Mouse (Mus musculus) MEL (cell line): Measurements from ENCODE around the gene Dydc2. TPM values are rescaled to one million over a fixed set of nuclear protein-coding genes. Genes with fewer than 3 reads are reported as not detected.

ENCODE experiments used
- DNase-seq: peaks from one replicate; pipeline ENCODE4 v3.0.0; 2011; ENCODE audit warnings: low read depth, low spot score
- H3K27ac ChIP-seq: 2 replicates; pipeline ENCODE4 v1.5.1; 2012; ENCODE audit warnings: low read depth, mild to moderate bottlenecking, control low read depth, low read length, moderate library complexity; ENCODE audit not compliant: control insufficient read depth
- H3K27me3 ChIP-seq, 2 experiments: fragments of 150-350 bp in 1 of 2; sonication (generic) in 1 of 2; 2 replicates each; pipeline ENCODE4 v1.6.1; 2012; ENCODE audit warnings: low read length in 2 of 2, mild to moderate bottlenecking in 2 of 2, improper control_type of control experiment in 1 of 2, moderate library complexity in 1 of 2; ENCODE audit not compliant: insufficient read depth in 2 of 2, control insufficient read depth in 1 of 2
- H3K36me3 ChIP-seq, 2 experiments: 2 replicates each; pipeline ENCODE4 v1.6.1; 2012 to 2014; ENCODE audit warnings: low read length in 2 of 2, improper control_type of control experiment in 1 of 2, inconsistent platforms in 1 of 2, mild to moderate bottlenecking in 1 of 2; ENCODE audit not compliant: insufficient read depth in 2 of 2, control insufficient read depth in 1 of 2
- H3K4me1 ChIP-seq, 2 experiments: fragments of 150-350 bp in 1 of 2; sonication (generic) in 1 of 2; 2 replicates each; pipeline ENCODE4 v1.6.1; 2012; ENCODE audit warnings: low read length in 2 of 2, improper control_type of control experiment in 1 of 2, mild to moderate bottlenecking in 1 of 2; ENCODE audit not compliant: insufficient read depth in 2 of 2, control insufficient read depth in 1 of 2
- H3K4me3 ChIP-seq, 2 experiments: fragments of 150-350 bp in 1 of 2; sonication (generic) in 1 of 2; 2 replicates each; pipeline ENCODE4 v1.5.1; 2012; ENCODE audit warnings: low read depth in 2 of 2, low read length in 2 of 2, mild to moderate bottlenecking in 2 of 2, moderate library complexity in 2 of 2, control low read depth in 1 of 2, improper control_type of control experiment in 1 of 2; ENCODE audit not compliant: control insufficient read depth in 1 of 2, insufficient read depth in 1 of 2
- H3K79me2 ChIP-seq: 2 replicates; pipeline ENCODE4 v1.6.1; 2012; ENCODE audit warnings: mild to moderate bottlenecking, low read length, moderate library complexity; ENCODE audit not compliant: control insufficient read depth, poor library complexity, insufficient read depth
- H3K9ac ChIP-seq: 2 replicates; pipeline ENCODE4 v1.6.1; 2012; ENCODE audit warnings: low read depth, mild to moderate bottlenecking, control low read depth, low read length, moderate library complexity; ENCODE audit not compliant: control insufficient read depth, poor library complexity, severe bottlenecking
- H3K9me3 ChIP-seq: fragments of 150-350 bp; sonication (generic); replicated peaks from 2 replicates; pipeline ENCODE4 v1.6.1; 2012; ENCODE audit warnings: mild to moderate bottlenecking, low read length, improper control_type of control experiment, moderate library complexity; ENCODE audit not compliant: insufficient read depth
- CHD1 ChIP-seq: IDR thresholded peaks from 2 replicates; pipeline ENCODE4 v1.6.1; 2012; ENCODE audit warnings: low read depth, mild to moderate bottlenecking, inconsistent platforms, low read length, improper control_type of control experiment
- CHD2 ChIP-seq: IDR thresholded peaks from 2 replicates; pipeline ENCODE4 v1.6.1; 2011; ENCODE audit warnings: low read length, improper control_type of control experiment
- CTCF ChIP-seq, 3 experiments: IDR thresholded peaks in 2 of 3; conservative IDR thresholded peaks in 1 of 3; 2 replicates each; pipeline ENCODE4 v1.5.1; 2011 to 2012; ENCODE audit warnings: low read length in 3 of 3, low read depth in 2 of 3, mild to moderate bottlenecking in 2 of 3, improper control_type of control experiment in 1 of 3, inconsistent platforms in 1 of 3, mixed read lengths in 1 of 3, moderate library complexity in 1 of 3; ENCODE audit not compliant: control insufficient read depth in 1 of 3, insufficient read depth in 1 of 3, poor library complexity in 1 of 3, severe bottlenecking in 1 of 3
- EP300 ChIP-seq, 2 experiments: IDR thresholded peaks; 2 replicates each; pipeline ENCODE4 v1.6.1; 2011; ENCODE audit warnings: improper control_type of control experiment in 2 of 2, low read length in 2 of 2, low read depth in 1 of 2, mild to moderate bottlenecking in 1 of 2
- HCFC1 ChIP-seq: IDR thresholded peaks from 2 replicates; pipeline ENCODE4 v1.6.1; 2012; ENCODE audit warnings: low read depth, mild to moderate bottlenecking, inconsistent platforms, low read length, improper control_type of control experiment, moderate library complexity
- JUND ChIP-seq: IDR thresholded peaks from 2 replicates; pipeline ENCODE4 v1.6.1; 2011; ENCODE audit warnings: low read depth, mild to moderate bottlenecking, improper control_type of control experiment, low read length
- KAT2A ChIP-seq: conservative IDR thresholded peaks from 2 replicates; pipeline ENCODE4 v1.6.1; 2012; ENCODE audit warnings: low read depth, low read length, improper control_type of control experiment, inconsistent platforms
- MAFK ChIP-seq: IDR thresholded peaks from 2 replicates; pipeline ENCODE4 v1.6.1; 2011; ENCODE audit warnings: low read depth, mild to moderate bottlenecking, low read length, improper control_type of control experiment, borderline replicate concordance
- MAZ ChIP-seq: IDR thresholded peaks from 2 replicates; pipeline ENCODE4 v1.6.1; 2012; ENCODE audit warnings: low read depth, mild to moderate bottlenecking, inconsistent platforms, low read length, improper control_type of control experiment
- MEF2A ChIP-seq: IDR thresholded peaks from 2 replicates; pipeline ENCODE4 v1.6.1; 2014; ENCODE audit warnings: low read depth, mild to moderate bottlenecking, inconsistent platforms, low read length, improper control_type of control experiment; ENCODE audit not compliant: poor library complexity, insufficient replicate concordance, severe bottlenecking; ENCODE audit errors: extremely low read depth
- MYC ChIP-seq: IDR thresholded peaks from 2 replicates; pipeline ENCODE4 v1.6.1; 2011; ENCODE audit warnings: low read depth, mild to moderate bottlenecking, low read length, improper control_type of control experiment, moderate library complexity
- NELFE ChIP-seq: IDR thresholded peaks from 2 replicates; pipeline ENCODE4 v1.6.1; 2011; ENCODE audit warnings: low read depth, low read length, improper control_type of control experiment
- POLR2AphosphoS2 ChIP-seq: IDR thresholded peaks from 2 replicates; pipeline ENCODE4 v1.6.1; 2011; ENCODE audit warnings: low read length, improper control_type of control experiment
- POLR2AphosphoS5 ChIP-seq: IDR thresholded peaks from 2 replicates; pipeline ENCODE4 v1.6.1; 2012; ENCODE audit warnings: low read depth, borderline replicate concordance, mild to moderate bottlenecking, inconsistent platforms, low read length, moderate library complexity, mixed read lengths
- RAD21 ChIP-seq: IDR thresholded peaks from 2 replicates; pipeline ENCODE4 v1.6.1; 2011; ENCODE audit warnings: mild to moderate bottlenecking, low read depth, low read length, improper control_type of control experiment
- RCOR1 ChIP-seq: IDR thresholded peaks from 2 replicates; pipeline ENCODE4 v1.6.1; 2012; ENCODE audit warnings: low read depth, mild to moderate bottlenecking, inconsistent platforms, low read length, improper control_type of control experiment
- SMC3 ChIP-seq: IDR thresholded peaks from 2 replicates; pipeline ENCODE4 v1.6.1; 2011; ENCODE audit warnings: low read depth, low read length, improper control_type of control experiment
- TAL1 ChIP-seq: IDR thresholded peaks from 2 replicates; pipeline ENCODE4 v1.6.1; 2012; ENCODE audit warnings: mild to moderate bottlenecking, inconsistent platforms, low read length, moderate library complexity, mixed read lengths
- TBP ChIP-seq: IDR thresholded peaks from 2 replicates; pipeline ENCODE4 v1.8.0; 2011; ENCODE audit warnings: low read depth, low read length, improper control_type of control experiment
- TCF12 ChIP-seq: IDR thresholded peaks from 2 replicates; pipeline ENCODE4 v1.6.1; 2014; ENCODE audit warnings: low read depth, mild to moderate bottlenecking, inconsistent platforms, low read length, improper control_type of control experiment, moderate library complexity
- USF1 ChIP-seq: IDR thresholded peaks from 2 replicates; pipeline ENCODE4 v1.6.1; 2014; ENCODE audit warnings: low read depth, mild to moderate bottlenecking, inconsistent platforms, low read length, improper control_type of control experiment, moderate library complexity
- polyA plus RNA-seq, 2 experiments: library from polyadenylated mRNA; stranded (reverse) in 1 of 2; unstranded in 1 of 2; fragments of >175 nt in 1 of 2; fragments of >200 nt in 1 of 2; gene quantifications; 2 replicates each; pipeline versions ENCODE4 v1.2.1 to v1.2.4; 2012; ENCODE audit warnings: low replicate concordance in 2 of 2, low read depth in 1 of 2; ENCODE audit not compliant: insufficient read length in 2 of 2, insufficient read depth in 1 of 2, missing spikeins in 1 of 2
- total RNA-seq: library from RNA; depleted of rRNA; stranded (reverse); fragments of 300-350 nt; gene quantifications from 2 replicates; pipeline ENCODE4 v1.2.3, GENCODE M21; 2012

The Dydc2 gene
- total and polyA plus RNA-seq, 3 experiments: not detected

DNA sequence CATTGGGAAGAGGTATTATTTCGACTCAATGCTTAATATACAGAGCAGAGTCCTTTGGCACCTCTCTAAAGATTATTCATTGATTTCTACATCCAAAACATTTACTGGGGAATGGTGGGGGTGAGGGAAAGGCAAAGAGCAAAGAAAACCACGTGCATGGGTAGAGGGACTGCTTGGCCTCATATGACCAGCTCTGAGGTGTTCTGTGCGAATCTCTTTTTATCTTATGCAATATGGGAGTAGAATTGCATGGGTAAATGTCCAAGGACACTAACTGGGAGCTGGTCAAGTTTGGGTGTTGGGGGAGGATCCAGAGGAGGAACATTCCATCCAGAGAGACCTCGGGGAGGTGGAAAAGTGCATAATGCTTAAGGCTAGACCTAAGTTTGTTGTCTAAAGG, 43.9 kb upstream of the Dydc2 start:
- no peaks in the 10 kb centered on the region; a peak in 1 of 4 replicates for H3K27me3 ChIP-seq
- H3K9ac ChIP-seq: no peak overlapping the region
- no peaks in the 10 kb centered on the region for H3K36me3 ChIP-seq
- TF ChIP-seq HCFC1 (no peak), EP300 (IDR thresholded peaks at IDR 0.05; ENCODE audit: low read depth in 1 of 2, low read length in 2 of 2) (no peak), MAFK (no peak), TBP (no peak), POLR2AphosphoS5 (no peak)
- no peak overlapping the region for H3K4me3 ChIP-seq
- no peaks in the 10 kb centered on the region for H3K4me1 ChIP-seq
- no peaks in the 10 kb centered on the region for H3K79me2 ChIP-seq
- no peaks in the 10 kb centered on the region for H3K9me3 ChIP-seq
- DNase-seq: no peak
- no peak overlapping the region for H3K27ac ChIP-seq

DNA sequence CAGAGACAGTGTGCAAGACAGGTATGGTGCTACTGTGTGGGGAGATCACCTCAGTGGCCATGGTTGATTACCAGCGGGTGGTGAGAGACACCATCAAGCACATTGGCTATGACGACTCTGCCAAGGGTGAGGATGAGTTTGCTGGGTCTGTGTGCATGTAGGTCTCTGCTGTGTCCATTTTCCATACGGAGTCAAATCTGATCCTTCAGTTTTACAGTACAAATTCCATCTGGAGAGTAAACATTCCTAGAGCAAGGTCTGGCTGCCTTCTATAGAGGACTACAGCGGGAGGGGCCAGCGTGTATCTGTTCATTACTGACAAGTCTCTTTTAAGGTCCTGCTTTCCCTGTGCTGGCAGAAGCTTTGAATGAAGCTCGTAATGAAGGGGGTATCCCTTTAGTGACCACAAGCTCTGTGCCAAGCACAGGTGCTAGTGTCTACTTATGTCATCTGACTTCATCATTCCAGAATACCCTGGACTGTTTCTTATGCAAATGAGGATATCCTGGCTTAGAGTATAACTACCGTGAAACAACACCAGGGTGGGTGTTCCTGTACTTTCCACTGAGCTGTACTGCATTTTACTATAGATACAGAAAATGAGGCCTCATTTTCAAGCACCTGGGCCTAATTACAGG, 42.1 kb upstream of the Dydc2 start:
- Histone ChIP-seq H3K27me3 (no peaks in the 10 kb centered on the region; a peak in 1 of 4 replicates), H3K9ac (no peak overlapping the region), H3K36me3 (no peaks in the 10 kb centered on the region), H3K4me1 (no peaks in the 10 kb centered on the region), H3K4me3 (no peak overlapping the region), H3K27ac (no peak overlapping the region), H3K79me2 (no peaks in the 10 kb centered on the region), H3K9me3 (no peaks in the 10 kb centered on the region)
- DNase-seq: no peak
- TF ChIP-seq RAD21: no peak
- no peak for TF ChIP-seq NELFE
- TF ChIP-seq CTCF (IDR thresholded peaks at IDR 0.05 in 2 of 3, conservative IDR thresholded peaks at IDR 0.05 in 1 of 3; ENCODE audit: control insufficient read depth in 1 of 3, insufficient read depth in 1 of 3, low read depth in 2 of 3, low read length in 3 of 3, poor library complexity in 1 of 3, severe bottlenecking in 1 of 3): no peak
- TF ChIP-seq MAFK: no peak
- TF ChIP-seq RCOR1: no peak
- no peak for TF ChIP-seq POLR2AphosphoS2
- TF ChIP-seq MAZ: no peak
- TF ChIP-seq MEF2A: no peak
- no peak for TF ChIP-seq USF1
- no peak for TF ChIP-seq MYC
- no peak for TF ChIP-seq KAT2A
- no peak for TF ChIP-seq TAL1
- no peak for TF ChIP-seq HCFC1
- TF ChIP-seq EP300 (IDR thresholded peaks at IDR 0.05; ENCODE audit: low read depth in 1 of 2, low read length in 2 of 2): no peak
- no peak for TF ChIP-seq CHD2
- TF ChIP-seq TBP: no peak
- no peak for TF ChIP-seq CHD1
- no peak for TF ChIP-seq JUND
- TF ChIP-seq SMC3: no peak
- no peak for TF ChIP-seq TCF12
